Comparison of ENCODE assay signal across 17 mouse cellular contexts in genomic region chr9:54915576-54915975, GRCm38 (mm10). TPM values are rescaled to one million over a fixed set of nuclear protein-coding genes. Genes with fewer than 3 reads are reported as not detected.
"Had no signal": no experiment of that assay in that cellular context is flagged by ENCODE, and none has a peak within 500 bp of the region (broad histone marks: within the 10 kb centered on the region; RNA-seq: fewer than 3 reads in every experiment).

No protein-coding gene starts in this region.

- H3K4me1 ChIP-seq: stomach, embryonic 15.5 days had no signal

- H3K4me2 ChIP-seq: neural tube, embryonic 13.5 days; neural tube, embryonic 15.5 days; stomach, embryonic 15.5 days had no signal

- H3K27me3 ChIP-seq: neural tube, embryonic 13.5 days; neural tube, embryonic 15.5 days; stomach, embryonic 15.5 days had no signal

- H3K9ac ChIP-seq: neural tube, embryonic 13.5 days; neural tube, embryonic 15.5 days; stomach, embryonic 15.5 days had no signal

- H3K27ac ChIP-seq: neural tube, embryonic 13.5 days; neural tube, embryonic 15.5 days; stomach, embryonic 15.5 days; stomach, postnatal 0 days had no signal

- H3K9me3 ChIP-seq: neural tube, embryonic 13.5 days; neural tube, embryonic 15.5 days; stomach, embryonic 15.5 days had no signal

- H3K36me3 ChIP-seq: stomach, embryonic 15.5 days had no signal

- DNase-seq: right cerebral cortex, adult 18-20 months; right cerebral cortex, postnatal 14 days; right cerebral cortex, postnatal 25 days; right cerebral cortex, postnatal 4 days; spleen, adult 18-20 months; thymus, adult 18-20 months; thymus, postnatal 14 days; thymus, postnatal 25 days; thymus, postnatal 36 days had no signal

- H3K4me3 ChIP-seq: neural tube, embryonic 13.5 days; neural tube, embryonic 15.5 days; stomach, embryonic 15.5 days had no signal

RNA-seq across cellular contexts. Expression of gene AY074887, which starts 35.2 kb away (rescaled TPM):
- total RNA-seq: neutrophil, adult 5-6 weeks had no signal
- polyA plus RNA-seq: small intestine, adult 2 months; spleen, adult 2 months; thymus, adult 2 months had no signal
